Mouse (Mus musculus) forebrain, embryonic 11.5 days (tissue): ENCODE measurements around the gene Nek6. TPM values are rescaled to one million over a fixed set of nuclear protein-coding genes. Genes with fewer than 3 reads are reported as not detected.

Experiments
- ATAC-seq: fragments of 200-750 bp; cut with Nextera tagmentation; replicated peaks from 2 replicates; pipeline ENCODE4 v1.8.0; 2017; ENCODE audit warnings: moderate TSS enrichment; ENCODE audit not compliant: low FRiP score
- DNase-seq: peaks from one replicate; pipeline ENCODE4 v3.0.0-alpha.2; 2017; ENCODE audit warnings: low spot score
- H3K27ac ChIP-seq: fragments of 300-500 bp; sonication (generic); 2 replicates; pipeline ENCODE4 v1.5.1; 2014; ENCODE audit warnings: low read depth, low read length
- H3K27me3 ChIP-seq: fragments of 300-500 bp; sonication (generic); 2 replicates; pipeline ENCODE4 v1.6.1; 2014; ENCODE audit warnings: mild to moderate bottlenecking, low read length, mixed read lengths; ENCODE audit not compliant: control insufficient read depth, insufficient read depth
- H3K36me3 ChIP-seq: fragments of 300-500 bp; sonication (generic); 2 replicates; pipeline ENCODE4 v1.6.1; 2014; ENCODE audit warnings: mild to moderate bottlenecking, low read length, moderate library complexity, mixed read lengths; ENCODE audit not compliant: control insufficient read depth, insufficient read depth
- H3K4me1 ChIP-seq: fragments of 300-500 bp; sonication (generic); replicated peaks from 2 replicates; pipeline ENCODE4 v1.6.1; 2014; ENCODE audit warnings: low read length, mixed read lengths; ENCODE audit not compliant: control insufficient read depth, insufficient read depth
- H3K4me2 ChIP-seq: fragments of 300-500 bp; sonication (generic); 2 replicates; pipeline ENCODE4 v1.6.1; 2014; ENCODE audit warnings: low read depth, mild to moderate bottlenecking, low read length, moderate library complexity, mixed read lengths; ENCODE audit not compliant: severe bottlenecking
- H3K4me3 ChIP-seq: fragments of 300-500 bp; sonication (generic); 2 replicates; pipeline ENCODE4 v1.5.1; 2014; ENCODE audit warnings: low read depth, low read length
- H3K9ac ChIP-seq: fragments of 300-500 bp; sonication (generic); 2 replicates; pipeline ENCODE4 v1.6.1; 2014; ENCODE audit warnings: low read length
- H3K9me3 ChIP-seq: fragments of 300-500 bp; sonication (generic); 2 replicates; pipeline ENCODE4 v1.6.1; 2016; ENCODE audit warnings: low read length, mixed read lengths; ENCODE audit not compliant: control insufficient read depth
- WGBS: fragments of 180-500 bp; shearing (Covaris S2); extraction: QIAGEN DNeasy Blood & Tissue Kit; methylation state at CpG from one replicate; pipeline ENCODE4 v1.1.7; 2014; 5-methylcytosine and 5-hydroxymethylcytosine counted together
- polyA plus RNA-seq: library from polyadenylated mRNA; unstranded; fragments of >200 nt; fragmentation: Nextera tagmentation; extraction: Ambion mirVana; gene quantifications from 2 replicates; pipeline ENCODE4 v1.2.1, GENCODE M21; 2014

Nek6 gene
- polyA plus RNA-seq, 1 experiment from 2014 or later = 138 TPM

DNA sequence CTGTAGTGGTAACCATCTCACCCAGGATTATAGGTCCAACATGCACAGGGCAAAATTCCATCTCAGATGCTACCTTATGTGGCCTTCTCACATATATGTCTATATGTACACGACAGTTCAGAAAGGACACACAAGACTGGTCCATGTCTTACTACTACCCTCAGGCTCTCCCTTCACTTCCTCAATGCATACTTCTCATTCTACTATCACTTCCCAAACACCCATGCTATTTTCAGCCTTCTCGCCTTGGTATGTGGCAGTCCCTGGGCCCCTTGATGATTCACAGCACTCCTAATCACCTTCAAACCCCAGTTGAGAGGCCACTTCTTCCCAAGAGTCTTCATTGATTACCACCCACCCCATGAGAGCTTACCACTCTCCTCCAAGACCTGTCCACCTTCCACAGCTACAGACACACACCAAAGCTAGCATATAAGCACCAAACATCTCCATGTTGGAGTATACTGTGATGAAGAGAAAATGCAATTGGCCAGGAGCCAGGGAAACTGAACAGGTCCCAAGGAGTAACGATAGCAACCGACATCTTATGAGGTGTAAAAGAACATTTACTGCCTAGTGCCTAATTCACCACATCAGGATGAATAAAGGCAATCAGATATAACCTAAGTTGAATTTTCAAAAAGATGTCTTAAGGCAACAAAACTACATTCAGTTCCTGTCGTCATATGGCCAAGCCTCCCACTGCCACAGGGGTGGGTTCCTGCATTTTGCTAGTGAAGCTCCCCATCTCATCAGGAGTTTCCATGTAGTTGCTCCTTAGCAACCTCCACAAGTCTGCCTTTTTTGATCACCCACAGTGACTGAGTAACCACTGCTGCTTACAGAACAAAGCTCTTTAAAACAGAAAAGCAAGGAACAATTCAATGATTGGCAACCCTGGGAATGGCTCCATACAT lies 105.8 kb downstream of the Nek6 start:
- 93% methylated on average over 5 of the region's 5 CpGs for WGBS
- H3K4me3 ChIP-seq = no peak overlapping the region
- DNase-seq = no peak
- peaks cover 10% of the 10 kb centered on the region for H3K4me1 ChIP-seq
- no peaks in the 10 kb centered on the region for H3K9me3 ChIP-seq
- ATAC-seq = no peak
- no peaks in the 10 kb centered on the region; the same call in 1 of the 2 replicates for H3K36me3 ChIP-seq
- H3K9ac ChIP-seq = no peak overlapping the region
- no peak overlapping the region for H3K4me2 ChIP-seq
- no peaks in the 10 kb centered on the region for H3K27me3 ChIP-seq
- no peak overlapping the region for H3K27ac ChIP-seq

DNA sequence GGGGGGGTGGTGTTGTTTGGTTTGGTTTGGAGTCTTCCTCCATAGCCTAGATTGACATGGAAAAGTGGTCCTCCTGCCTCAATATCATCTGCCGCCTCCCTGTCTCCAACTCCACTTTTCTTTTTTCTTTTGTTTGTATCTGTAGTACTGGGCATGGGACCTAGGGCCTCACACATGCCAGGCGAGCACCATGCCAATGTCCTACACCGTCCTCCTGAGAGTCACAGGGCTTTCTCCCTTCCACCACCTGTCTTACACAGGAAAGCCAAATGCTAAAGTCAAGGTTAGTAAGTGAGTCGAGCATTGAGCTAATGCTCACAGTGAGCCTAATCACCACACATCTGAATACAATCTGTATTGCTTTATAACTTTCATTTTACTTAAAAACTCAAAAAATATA lies 108.3 kb downstream of the Nek6 start:
- Histone ChIP-seq H3K27ac (no peak overlapping the region), H3K9ac (no peak overlapping the region), H3K4me3 (no peak overlapping the region), H3K4me2 (no peak overlapping the region), H3K9me3 (no peaks in the 10 kb centered on the region), H3K36me3 (no peaks in the 10 kb centered on the region; the same call in 1 of the 2 replicates), H3K27me3 (no peaks in the 10 kb centered on the region), H3K4me1 (peaks cover 14% of the 10 kb centered on the region)
- DNase-seq = no peak
- WGBS = 92% methylated on average over 4 of the region's 4 CpGs
- no peak for ATAC-seq

DNA sequence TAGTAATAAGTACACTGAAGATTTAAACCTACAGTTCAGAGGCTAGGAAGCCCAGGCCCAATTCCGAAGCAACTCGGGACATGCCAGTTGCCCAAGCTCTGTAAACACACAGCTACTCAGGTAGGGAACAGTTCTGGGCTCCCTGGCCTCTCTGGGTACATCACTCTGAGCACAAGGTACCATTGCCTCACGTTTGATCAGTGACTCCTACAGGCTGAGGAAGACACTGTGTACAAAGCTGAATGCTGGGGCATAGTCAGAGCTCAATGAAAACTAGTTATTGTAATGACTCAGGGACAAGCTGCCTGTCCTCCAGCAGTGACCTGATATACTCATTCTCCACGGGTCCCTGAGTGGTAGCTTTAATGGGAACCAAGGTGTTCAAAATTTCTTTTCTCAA lies 109.6 kb downstream of the Nek6 start:
- Histone ChIP-seq H3K4me1 (peaks cover 7% of the 10 kb centered on the region), H3K4me2 (no peak overlapping the region), H3K9ac (no peak overlapping the region), H3K36me3 (no peaks in the 10 kb centered on the region; the same call in 1 of the 2 replicates), H3K27ac (peak overlapping the region; percentile 32; the same call in 1 of the 2 replicates), H3K4me3 (no peak overlapping the region), H3K27me3 (no peaks in the 10 kb centered on the region), H3K9me3 (no peaks in the 10 kb centered on the region)
- ATAC-seq = 0 out of 2 replicates have a peak, but pooled peaks have one; percentile 18
- no peak for DNase-seq
- 90% methylated on average over 4 of the region's 4 CpGs for WGBS

DNA sequence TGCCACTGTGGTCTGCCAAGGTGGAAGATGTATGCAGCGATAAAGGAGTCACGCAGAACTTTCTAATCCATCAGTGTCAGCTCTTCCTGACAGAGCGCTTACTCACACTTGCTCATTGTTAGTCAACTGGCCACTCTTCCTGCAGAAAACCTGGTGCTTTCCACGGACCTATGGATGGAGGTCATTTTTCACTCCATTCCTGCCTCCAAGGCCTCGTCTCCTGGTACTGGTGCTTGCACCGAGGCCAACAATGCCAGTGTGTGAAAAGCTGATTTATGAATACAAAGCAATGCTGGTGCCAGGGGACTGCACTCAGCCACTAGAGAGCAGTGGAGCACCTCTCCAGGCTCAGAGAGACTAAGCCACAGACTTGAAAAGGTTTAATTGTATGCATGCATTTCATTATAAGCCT lies 110.2 kb downstream of the Nek6 start:
- Histone ChIP-seq H3K4me2 (no peak overlapping the region), H3K27ac (peak overlapping the region; percentile 32; the same call in 1 of the 2 replicates), H3K4me3 (no peak overlapping the region), H3K9me3 (no peaks in the 10 kb centered on the region), H3K9ac (no peak overlapping the region), H3K27me3 (no peaks in the 10 kb centered on the region), H3K4me1 (peaks cover 6% of the 10 kb centered on the region), H3K36me3 (no peaks in the 10 kb centered on the region; the same call in 1 of the 2 replicates)
- peak; percentile 68 for DNase-seq
- peak; percentile 86 for ATAC-seq
- 60% methylated on average over 6 of the region's 6 CpGs for WGBS

DNA sequence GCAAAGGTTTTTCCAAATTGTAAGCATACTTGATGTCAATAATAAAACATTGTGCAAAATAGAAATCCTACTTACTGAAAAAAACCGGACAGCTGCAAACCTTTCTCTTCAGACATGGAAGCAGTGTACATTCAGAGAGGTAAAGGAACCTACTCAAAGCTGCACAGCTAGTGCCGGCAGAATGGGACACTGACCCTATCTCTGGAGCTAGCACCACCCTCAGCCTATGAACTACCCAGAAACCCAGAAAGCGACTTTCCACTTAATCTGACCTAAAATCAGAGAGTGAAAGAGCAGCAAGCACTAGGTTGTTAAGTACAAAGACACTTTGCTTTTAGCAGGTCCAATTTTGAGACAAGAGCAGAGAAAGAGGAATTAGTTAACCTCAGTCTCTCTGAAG lies 112.0 kb downstream of the Nek6 start:
- Histone ChIP-seq H3K27ac (no peak overlapping the region), H3K36me3 (no peaks in the 10 kb centered on the region), H3K9ac (no peak overlapping the region), H3K4me3 (no peak overlapping the region), H3K27me3 (no peaks in the 10 kb centered on the region), H3K4me2 (no peak overlapping the region), H3K4me1 (peaks cover 6% of the 10 kb centered on the region), H3K9me3 (no peaks in the 10 kb centered on the region)
- 77% methylated on average over 3 of the region's 3 CpGs for WGBS
- DNase-seq = no peak
- ATAC-seq = no peak

DNA sequence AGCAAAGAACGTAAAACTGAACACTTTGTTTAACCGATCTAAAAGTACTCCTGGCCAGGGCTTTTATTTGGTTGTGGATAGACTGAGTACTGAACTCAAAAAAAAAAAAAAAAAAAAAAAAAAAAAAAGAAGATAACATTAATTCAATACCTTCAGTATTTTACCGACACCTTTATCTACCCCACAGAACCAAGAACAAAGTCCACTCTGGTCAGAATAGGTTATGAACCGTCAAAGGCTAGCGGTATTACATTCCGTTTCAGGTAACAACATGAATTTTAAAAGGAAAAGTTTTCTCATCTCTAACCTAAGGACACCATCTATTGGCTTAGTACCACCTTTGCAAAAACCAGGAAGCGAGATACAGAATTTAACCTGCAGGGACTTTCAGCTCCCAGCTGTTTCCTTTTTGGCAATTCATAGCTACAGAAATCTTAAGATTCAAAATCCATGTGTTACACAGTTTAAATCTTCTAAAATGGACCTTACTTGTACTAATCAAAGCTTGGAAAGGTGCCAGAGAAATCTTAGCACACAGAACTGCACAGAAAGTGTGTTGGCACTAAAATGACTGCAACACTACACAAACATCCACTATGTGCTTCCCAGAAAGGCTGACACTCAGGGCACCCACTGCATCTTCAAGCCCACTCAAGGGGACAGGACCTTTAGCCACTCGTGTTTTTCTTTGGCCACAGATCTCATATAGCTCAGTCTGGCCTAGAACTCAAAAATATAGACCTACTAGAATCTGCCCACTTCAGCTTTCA lies 112.6 kb downstream of the Nek6 start:
- no peak overlapping the region for H3K27ac ChIP-seq
- DNase-seq = no peak
- H3K27me3 ChIP-seq = no peaks in the 10 kb centered on the region
- H3K4me1 ChIP-seq = peaks cover 6% of the 10 kb centered on the region
- no peak overlapping the region for H3K4me2 ChIP-seq
- no peaks in the 10 kb centered on the region for H3K9me3 ChIP-seq
- H3K9ac ChIP-seq = no peak overlapping the region
- 93% methylated on average over 8 of the region's 8 CpGs for WGBS
- ATAC-seq = no peak
- peaks cover 3% of the 10 kb centered on the region; the same call in 1 of the 2 replicates for H3K36me3 ChIP-seq
- H3K4me3 ChIP-seq = no peak overlapping the region

DNA sequence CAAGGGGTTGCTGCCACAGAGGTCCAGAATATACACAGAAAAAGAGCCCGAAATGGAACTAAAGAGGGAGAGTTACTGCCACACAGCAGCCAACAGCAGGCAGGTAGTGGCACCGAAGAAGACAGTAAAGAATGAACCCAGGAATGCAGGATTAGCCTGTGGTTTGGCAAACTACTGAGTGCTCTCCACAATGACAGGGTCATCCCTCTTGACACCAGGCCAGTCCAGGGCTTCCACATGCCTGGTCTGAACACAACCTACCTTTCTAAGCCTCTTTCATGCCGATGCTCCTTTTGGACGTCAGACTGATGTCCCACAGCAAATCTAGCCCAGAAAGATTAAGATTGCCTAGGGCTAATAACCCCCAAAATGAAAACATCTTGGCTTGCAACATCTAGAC lies 117.4 kb downstream of the Nek6 start:
- DNase-seq = no peak
- 85% methylated on average over 4 of the region's 4 CpGs for WGBS
- H3K4me1 ChIP-seq = no peaks in the 10 kb centered on the region

DNA sequence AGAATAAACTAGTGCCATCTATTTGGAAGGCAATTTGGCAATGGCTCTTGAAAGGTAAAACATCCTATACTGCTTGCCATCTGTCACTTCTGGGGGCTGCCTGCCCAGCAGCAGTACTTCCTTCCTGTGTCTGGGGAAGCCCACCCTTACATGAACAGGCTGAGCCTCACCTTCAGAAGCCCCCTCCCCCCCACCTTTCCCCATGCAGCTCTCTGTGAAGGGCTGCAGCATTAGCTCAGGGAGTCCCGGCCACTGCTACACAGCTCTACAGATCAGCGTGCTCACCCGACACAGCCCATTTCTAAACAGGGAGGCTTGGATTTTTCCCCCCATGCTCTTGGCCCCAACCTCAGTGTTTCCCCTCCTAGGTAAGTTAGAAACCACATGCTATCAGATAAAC lies 118.0 kb downstream of the Nek6 start:
- H3K9me3 ChIP-seq = no peaks in the 10 kb centered on the region
- no peak for DNase-seq
- ATAC-seq = no peak
- no peak overlapping the region for H3K4me2 ChIP-seq
- no peaks in the 10 kb centered on the region for H3K27me3 ChIP-seq
- 90% methylated on average over 3 of the region's 3 CpGs for WGBS
- no peak overlapping the region for H3K27ac ChIP-seq
- peaks cover 3% of the 10 kb centered on the region; the same call in 1 of the 2 replicates for H3K36me3 ChIP-seq
- H3K4me1 ChIP-seq = no peaks in the 10 kb centered on the region
- H3K9ac ChIP-seq = no peak overlapping the region
- H3K4me3 ChIP-seq = no peak overlapping the region

More for the DNA sequence above, 117.4 kb downstream of the Nek6 start:
- ATAC-seq = no peak
- Histone ChIP-seq H3K9ac (no peak overlapping the region), H3K27me3 (no peaks in the 10 kb centered on the region), H3K27ac (no peak overlapping the region), H3K36me3 (peaks cover 3% of the 10 kb centered on the region; the same call in 1 of the 2 replicates), H3K4me2 (no peak overlapping the region), H3K9me3 (no peaks in the 10 kb centered on the region), H3K4me3 (no peak overlapping the region)
